Mouse (Mus musculus): ENCODE data around the gene Igf1r.

DNA sequence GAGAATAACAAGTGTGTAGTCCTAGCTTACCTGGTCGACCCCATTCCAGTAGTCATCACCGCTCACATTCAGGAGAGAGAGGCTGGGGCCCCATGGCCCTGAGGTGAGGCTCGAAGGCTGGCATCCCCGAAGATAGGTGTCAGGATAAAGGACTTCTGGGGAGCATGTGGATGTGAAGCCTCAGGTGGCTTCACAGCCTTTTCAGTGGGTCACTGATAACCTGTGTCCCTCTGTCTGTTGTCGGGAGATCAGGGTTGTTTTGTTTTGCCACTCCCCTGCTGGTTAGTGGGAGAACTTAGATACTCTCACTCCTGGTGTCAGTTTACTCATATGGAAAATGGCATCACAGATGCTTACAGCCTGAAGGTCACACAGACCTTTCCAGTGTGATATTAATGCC lies 32.9 kb downstream of the Igf1r start:
- TF ChIP-seq CTCF (IDR thresholded peaks at IDR 0.05; ENCODE audit: extremely low read depth, insufficient read depth, low read length) (no peak), POLR2A (IDR thresholded peaks at IDR 0.05; ENCODE audit: extremely low read depth, insufficient read depth, low read length) (no peak)

Data from cortical plate, adult 2 months (tissue).